8 mouse cellular contexts compared by ENCODE assay signal in genomic region chr2:10825278-10826133, GRCm38 (mm10).
DNase-seq lines count a peak whose midpoint lies in the region; ATAC-seq and TF ChIP-seq lines count a peak whose summit lies in the region.

No protein-coding gene starts in this region.

- no peaks in the 10 kb centered on the region for H3K4me1 ChIP-seq in intestine, postnatal 0 days (replicated peaks; ENCODE audit: control insufficient read depth, insufficient read depth, low read length)

- ATAC-seq in common myeloid progenitor, adult 5-6 weeks (replicated peaks; ENCODE audit: low read depth, poor library complexity, severe bottlenecking), result peak; percentile 100
- 0 out of 2 replicates have a peak, but pooled peaks have one; percentile 43 for ATAC-seq in intestine, postnatal 0 days

- H3K4me2 ChIP-seq in intestine, postnatal 0 days (replicated peaks; ENCODE audit: low read depth), result peak overlapping the region; percentile 74

- no peaks in the 10 kb centered on the region for H3K27me3 ChIP-seq in intestine, postnatal 0 days (replicated peaks; ENCODE audit: control insufficient read depth, insufficient read depth, low read length)

- H3K27ac ChIP-seq in intestine, postnatal 0 days (ENCODE audit: low read depth, low read length), result no peak overlapping the region

- DNase-seq in gastrocnemius, adult 18-20 months (ENCODE audit: low spot score), result peak; percentile 36
- no peak for DNase-seq in gastrocnemius, adult 8-10 months (ENCODE audit: low spot score in 2 of 2)
- peak; percentile 33 to 43 for DNase-seq in gastrocnemius, postnatal 36 days
- peak; percentile 29 to 58 for DNase-seq in left cerebral cortex, postnatal 36 days (ENCODE audit: low spot score in 2 of 2)
- peak; percentile 74 for DNase-seq in mesoderm, embryonic 11.5 days (ENCODE audit: low read depth, low spot score)
- DNase-seq in right cerebral cortex, postnatal 4 days, result peak; percentile 80

- peak; percentile 85 for TF ChIP-seq CTCF in intestine, postnatal 0 days (IDR thresholded peaks at IDR 0.05; ENCODE audit: low read depth)

- no peaks in the 10 kb centered on the region for H3K9me3 ChIP-seq in intestine, postnatal 0 days (ENCODE audit: control insufficient read depth)

- H3K4me3 ChIP-seq in intestine, postnatal 0 days (ENCODE audit: low read depth, low read length), result peak overlapping the region; percentile 48

- H3K36me3 ChIP-seq in intestine, postnatal 0 days (ENCODE audit: control insufficient read depth, insufficient read depth), result no peaks in the 10 kb centered on the region

- WGBS in intestine, postnatal 0 days, result 24% methylated on average over 29 of the region's 29 CpGs

- peak overlapping the region; percentile 40; the same call in 1 of the 2 replicates for H3K9ac ChIP-seq in intestine, postnatal 0 days (ENCODE audit: low read depth, low read length)

- intact Hi-C loops in gastrocnemius, postnatal 36 days (cut with DNase I), result loop anchor here (10.0 kb wide), 1 partner anchor 451 kb away; the partner anchor contains the start of gene Sfmbt2
- intact Hi-C loops in left cerebral cortex, postnatal 36 days (cut with DNase I), result loop anchor here (5.0 kb wide), 1 partner anchor 453 kb away; the partner anchor contains the start of gene Sfmbt2

Comparison
In these comparisons a context has a peak if more than half of its experiments do, and no peak if none do; other contexts are left out.
1. DNase-seq: peak in gastrocnemius, adult 18-20 months (single experiment), gastrocnemius, postnatal 36 days (2 of 2), left cerebral cortex, postnatal 36 days (2 of 2), mesoderm, embryonic 11.5 days (single experiment) and right cerebral cortex, postnatal 4 days (single experiment); none in gastrocnemius, adult 8-10 months (0 of 2).